Mouse (Mus musculus) liver, embryonic 14.5 days (tissue): ENCODE measurements around the gene Slc12a4.

ENCODE experiments used
- CTCF ChIP-seq: IDR thresholded peaks from 2 replicates; pipeline ENCODE4 v1.5.1; 2016; ENCODE audit warnings: antibody characterized with exemption, low read depth, control low read depth
- EP300 ChIP-seq: IDR thresholded peaks from 2 replicates; pipeline ENCODE4 v1.6.1; 2016; ENCODE audit warnings: antibody characterized with exemption, low read depth

DNA sequence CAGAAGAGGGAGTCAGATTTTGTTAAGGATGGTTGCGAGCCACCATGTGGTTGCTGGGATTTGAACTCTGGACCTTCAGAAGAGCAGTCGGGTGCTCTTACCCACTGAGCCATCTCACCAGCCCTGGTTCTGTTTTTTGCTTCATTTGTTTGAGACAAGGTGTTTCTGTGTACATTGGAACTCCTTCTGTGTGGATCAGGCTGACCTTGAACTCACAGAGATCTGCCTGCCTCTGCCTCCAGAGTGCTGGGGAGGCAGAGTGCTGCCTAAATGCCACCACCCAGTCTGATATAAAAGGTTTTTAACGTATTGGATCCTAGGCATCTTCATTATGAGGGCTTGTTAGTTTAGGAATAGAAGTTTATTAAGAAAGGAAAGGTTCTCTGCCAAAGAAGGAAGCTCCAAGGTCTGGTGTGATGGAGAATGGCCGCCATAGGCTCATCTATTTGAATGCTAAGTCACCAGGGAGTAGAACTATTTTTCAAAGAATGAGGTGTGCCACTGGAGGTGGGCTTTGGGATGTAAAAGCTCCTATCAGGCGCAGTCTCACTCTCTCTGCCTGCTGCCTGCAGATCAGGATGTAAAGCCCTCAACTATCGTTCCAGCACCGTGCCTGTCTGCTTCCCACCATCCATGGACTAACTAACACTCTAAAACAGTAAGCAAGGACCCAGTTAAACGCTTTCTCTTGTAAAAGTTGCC is 5.3 kb upstream of the Slc12a4 start:
- TF ChIP-seq CTCF (no peak), EP300 (no peak)
